8 mouse cellular contexts compared by ENCODE assay signal in genomic region chr7:136010013-136010412, GRCm38 (mm10).
DNase-seq lines count a peak whose midpoint lies in the region; ATAC-seq and TF ChIP-seq lines count a peak whose summit lies in the region.

No protein-coding gene starts in this region.

- no peaks in the 10 kb centered on the region for H3K4me1 ChIP-seq in kidney, adult 2 months (ENCODE audit: control insufficient read depth, insufficient read depth, low read length)
- H3K4me1 ChIP-seq in kidney, embryonic 16.5 days (ENCODE audit: insufficient read depth, low read length): peaks cover 15% of the 10 kb centered on the region
- no peaks in the 10 kb centered on the region for H3K4me1 ChIP-seq in bone marrow, adult 2 months (ENCODE audit: control insufficient read depth, insufficient read depth, low read length)

- H3K27ac ChIP-seq in kidney, adult 2 months (ENCODE audit: insufficient read depth, low read depth, low read length): no peak overlapping the region
- no peak overlapping the region for H3K27ac ChIP-seq in kidney, embryonic 16.5 days (ENCODE audit: low read length)
- no peak overlapping the region for H3K27ac ChIP-seq in bone marrow, adult 2 months (ENCODE audit: control insufficient read depth, insufficient read depth, low read depth, low read length, poor library complexity)

- no peaks in the 10 kb centered on the region for H3K36me3 ChIP-seq in kidney, adult 2 months (ENCODE audit: control insufficient read depth, insufficient read depth, low read length)
- H3K36me3 ChIP-seq in kidney, embryonic 16.5 days (ENCODE audit: insufficient read depth, low read length): no peaks in the 10 kb centered on the region

- TF ChIP-seq CTCF in kidney, adult 2 months (conservative IDR thresholded peaks at IDR 0.05; ENCODE audit: insufficient read depth, insufficient read length, low read depth, low read length): peak; percentile 39; the same call in 1 of the 2 replicates
- TF ChIP-seq CTCF in bone marrow, adult 2 months (IDR thresholded peaks at IDR 0.05; ENCODE audit: control insufficient read depth, insufficient read depth, low read length): peak; percentile 55

- no peak for ATAC-seq in kidney, embryonic 16.5 days (ENCODE audit: low FRiP score, low TSS enrichment)
- no peak for ATAC-seq in monocyte, adult 5-6 weeks (replicated peaks; ENCODE audit: insufficient number of reproducible peaks, low FRiP score, low TSS enrichment, poor library complexity, severe bottlenecking)

- no peaks in the 10 kb centered on the region for H3K27me3 ChIP-seq in kidney, adult 2 months (replicated peaks; ENCODE audit: control insufficient read depth, insufficient read depth, low read length)
- H3K27me3 ChIP-seq in kidney, embryonic 16.5 days (ENCODE audit: insufficient read depth, low read length): peaks cover 16% of the 10 kb centered on the region; the same call in 1 of the 2 replicates

- H3K9me3 ChIP-seq in kidney, embryonic 16.5 days (ENCODE audit: low read length): peaks cover 3% of the 10 kb centered on the region; the same call in 1 of the 2 replicates

- 57% methylated on average over 7 of the region's 7 CpGs for WGBS in kidney, adult 2 months
- WGBS in kidney, embryonic 16.5 days: 60% methylated on average over 7 of the region's 7 CpGs
- WGBS in bone marrow, adult 2 months: 60% methylated on average over 7 of the region's 7 CpGs

- H3K4me3 ChIP-seq in kidney, adult 2 months (ENCODE audit: insufficient read depth, low read depth, low read length): no peak overlapping the region
- H3K4me3 ChIP-seq in kidney, embryonic 16.5 days (ENCODE audit: low read length): no peak overlapping the region
- no peak overlapping the region for H3K4me3 ChIP-seq in bone marrow, adult 2 months (replicated peaks; ENCODE audit: control insufficient read depth, low read depth, low read length)

- peak; percentile 28 for DNase-seq in kidney, adult 2 months
- peak; percentile 10 for DNase-seq in fat pad, adult 2 months (ENCODE audit: extremely low read depth, low read depth, low spot score)
- DNase-seq in heart, postnatal 4 days: peak; percentile 76
- peak; percentile 64 to 70 for DNase-seq in left cerebral cortex, postnatal 10 days (ENCODE audit: extremely low spot score in 1 of 2, low spot score in 2 of 2)
- DNase-seq in retina, postnatal 1 day: peak; percentile 59

- intact Hi-C loops in left cerebral cortex, postnatal 10 days (cut with DNase I): no loop called here

- H3K9ac ChIP-seq in kidney, embryonic 16.5 days (replicated peaks; ENCODE audit: low read length): no peak overlapping the region

- no peak for TF ChIP-seq POLR2A in kidney, adult 2 months (IDR thresholded peaks at IDR 0.05; ENCODE audit: low read depth, low read length)
- no peak for TF ChIP-seq POLR2A in bone marrow, adult 2 months (IDR thresholded peaks at IDR 0.05; ENCODE audit: borderline replicate concordance, control insufficient read depth, low read depth, low read length)

- H3K4me2 ChIP-seq in kidney, embryonic 16.5 days (replicated peaks; ENCODE audit: low read depth, low read length): no peak overlapping the region

Comparison
In these comparisons a context has a peak if more than half of its experiments do, and no peak if none do; other contexts are left out.
1. DNase-seq: peak in every context shown above with its lines; median percentile 76 in heart, postnatal 4 days; 67 in left cerebral cortex, postnatal 10 days; 59 in retina, postnatal 1 day; 28 in kidney, adult 2 months; 10 in fat pad, adult 2 months.